Mouse (Mus musculus) liver, embryonic 14.5 days (tissue): ENCODE data around the gene Slc23a4.

Experiments
- CTCF ChIP-seq: IDR thresholded peaks from 2 replicates; pipeline ENCODE4 v1.5.1; 2016; ENCODE audit warnings: antibody characterized with exemption, low read depth, control low read depth
- EP300 ChIP-seq: IDR thresholded peaks from 2 replicates; pipeline ENCODE4 v1.6.1; 2016; ENCODE audit warnings: antibody characterized with exemption, low read depth

GRCm38 (mm10) chr6:35011953-35012352, 23.7 kb upstream of the Slc23a4 start:
- TF ChIP-seq CTCF (no peak), EP300 (no peak)
